Mouse (Mus musculus): Measurements from ENCODE around the gene Med23.
A peak's percentile ranks its signal among the peaks of the same experiment; 100 is the strongest.

Med23 gene

GRCm38 (mm10) chr10:24961112-24961511, 91.3 kb downstream of the Med23 start:
- DNase-seq (ENCODE audit: low read depth, low spot score) = peak; percentile 8

GRCm38 (mm10) chr10:24961889-24962288, 92.1 kb downstream of the Med23 start:
- DNase-seq (ENCODE audit: low read depth, low spot score) = no peak
